Mouse (Mus musculus) forebrain, embryonic 16.5 days (tissue): ENCODE measurements around the gene Fam89a. TPM values are rescaled to one million over a fixed set of nuclear protein-coding genes. Genes with fewer than 3 reads are reported as not detected.
A peak's percentile ranks its signal among the peaks of the same experiment; 100 is the strongest.

Source experiments
- ATAC-seq: fragments of 200-750 bp; cut with Nextera tagmentation; 2 replicates; pipeline ENCODE4 v1.8.0; 2017; ENCODE audit warnings: mild to moderate bottlenecking, moderate library complexity
- H3K27ac ChIP-seq: fragments of 300-500 bp; sonication (generic); 2 replicates; pipeline ENCODE4 v1.5.1; 2014; ENCODE audit warnings: low read length, control low read depth
- H3K27me3 ChIP-seq: fragments of 300-500 bp; sonication (generic); replicated peaks from 2 replicates; pipeline ENCODE4 v1.6.1; 2014; ENCODE audit warnings: low read length; ENCODE audit not compliant: control insufficient read depth, insufficient read depth
- H3K36me3 ChIP-seq: fragments of 300-500 bp; sonication (generic); 2 replicates; pipeline ENCODE4 v1.6.1; 2014; ENCODE audit not compliant: control insufficient read depth, insufficient read depth
- H3K4me1 ChIP-seq: fragments of 300-500 bp; sonication (generic); replicated peaks from 2 replicates; pipeline ENCODE4 v1.6.1; 2014; ENCODE audit warnings: low read length; ENCODE audit not compliant: control insufficient read depth, insufficient read depth
- H3K4me2 ChIP-seq: fragments of 300-500 bp; sonication (generic); 2 replicates; pipeline ENCODE4 v1.6.1; 2014; ENCODE audit warnings: mild to moderate bottlenecking, low read length, control low read depth
- H3K4me3 ChIP-seq: fragments of 300-500 bp; sonication (generic); replicated peaks from 2 replicates; pipeline ENCODE4 v1.5.1; 2014; ENCODE audit warnings: mild to moderate bottlenecking, low read length, control low read depth
- H3K9ac ChIP-seq: fragments of 300-500 bp; sonication (generic); replicated peaks from 2 replicates; pipeline ENCODE4 v1.6.1; 2014; ENCODE audit warnings: low read depth, low read length, control low read depth
- H3K9me3 ChIP-seq: fragments of 300-500 bp; sonication (generic); 2 replicates; pipeline ENCODE4 v1.6.1; 2016; ENCODE audit warnings: low read length; ENCODE audit not compliant: control insufficient read depth
- WGBS: fragments of 180-500 bp; shearing (Covaris S2); extraction: QIAGEN DNeasy Blood & Tissue Kit; methylation state at CpG from one replicate; pipeline ENCODE4 v1.1.7; 2014; 5-methylcytosine and 5-hydroxymethylcytosine counted together
- polyA plus RNA-seq: library from polyadenylated mRNA; unstranded; fragments of >200 nt; fragmentation: Nextera tagmentation; extraction: Ambion mirVana; gene quantifications from 2 replicates; pipeline ENCODE4 v1.2.1, GENCODE M21; 2015

Gene Fam89a
- polyA plus RNA-seq = 0.25 TPM in 1 of 2 replicates, not detected in the other

DNA sequence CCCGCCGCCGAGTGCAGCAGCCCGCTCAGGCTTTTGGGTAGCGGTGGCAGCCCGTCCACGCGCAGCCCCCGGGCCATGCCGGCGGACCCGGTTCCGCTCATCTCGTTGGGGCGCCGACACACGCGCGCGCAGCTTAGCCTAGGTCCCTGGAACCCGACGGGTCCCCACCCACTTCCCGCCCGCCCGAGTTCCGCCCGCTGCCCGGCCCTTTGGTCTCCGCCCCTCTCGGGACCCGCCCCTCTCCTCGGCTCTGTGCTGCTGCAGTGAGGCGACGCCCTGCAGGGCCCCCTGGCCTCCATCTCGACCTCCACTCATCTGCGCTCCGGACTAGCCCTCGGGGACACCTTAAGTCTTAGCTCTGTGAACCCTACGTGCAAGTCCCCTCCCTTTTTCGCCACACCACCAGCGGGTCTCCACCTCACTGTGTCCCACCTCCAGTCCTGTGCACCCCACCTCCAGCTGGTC is at the start of gene Fam89a:
TSS of gene Fam89a (minus strand) at position 124 of the 465 bp plus-strand sequence.
- no peak within 1 kb of the TSS for H3K27ac ChIP-seq
- no peaks in the 10 kb centered on the region for H3K9me3 ChIP-seq
- peak within 1 kb of the TSS; percentile 50 for H3K9ac ChIP-seq
- H3K27me3 ChIP-seq = peaks cover 51% of the 10 kb centered on the region
- WGBS = under 1% methylated on average over 39 of the region's 41 CpGs
- H3K36me3 ChIP-seq = no peaks in the 10 kb centered on the region
- peaks cover 11% of the 10 kb centered on the region for H3K4me1 ChIP-seq
- H3K4me3 ChIP-seq = peak within 1 kb of the TSS; percentile 50
- peak within 1 kb of the TSS; percentile 72 for H3K4me2 ChIP-seq
- no peak for ATAC-seq

DNA sequence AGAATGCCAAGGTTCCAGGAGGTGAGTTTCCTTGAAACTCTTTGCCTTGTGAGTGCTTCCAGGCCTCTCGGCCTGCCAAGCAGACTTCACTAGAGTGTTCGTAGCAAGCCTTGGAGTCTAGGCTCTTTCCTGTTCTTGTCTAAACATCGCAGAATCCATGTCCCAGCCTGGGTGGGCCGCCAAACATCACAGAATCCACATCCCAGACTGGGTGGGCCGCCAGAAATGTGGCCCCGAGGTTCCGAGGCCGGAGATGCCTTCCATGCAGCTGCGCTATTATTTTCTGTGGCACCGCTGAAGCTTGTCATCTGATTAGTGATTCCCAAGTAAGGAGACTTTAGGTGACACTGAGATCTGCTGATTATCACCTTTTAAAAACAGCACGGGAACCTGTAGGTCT is 48.9 kb upstream of the Fam89a start:
- Histone ChIP-seq H3K9me3 (no peaks in the 10 kb centered on the region), H3K4me2 (no peak overlapping the region), H3K36me3 (no peaks in the 10 kb centered on the region), H3K4me3 (no peak overlapping the region), H3K4me1 (peaks cover 28% of the 10 kb centered on the region), H3K9ac (no peak overlapping the region), H3K27ac (no peak overlapping the region), H3K27me3 (peaks cover 6% of the 10 kb centered on the region; the same call in 1 of the 2 replicates)
- 48% methylated on average over 11 of the region's 11 CpGs for whole genome bisulfite sequencing
- ATAC-seq = no peak

DNA sequence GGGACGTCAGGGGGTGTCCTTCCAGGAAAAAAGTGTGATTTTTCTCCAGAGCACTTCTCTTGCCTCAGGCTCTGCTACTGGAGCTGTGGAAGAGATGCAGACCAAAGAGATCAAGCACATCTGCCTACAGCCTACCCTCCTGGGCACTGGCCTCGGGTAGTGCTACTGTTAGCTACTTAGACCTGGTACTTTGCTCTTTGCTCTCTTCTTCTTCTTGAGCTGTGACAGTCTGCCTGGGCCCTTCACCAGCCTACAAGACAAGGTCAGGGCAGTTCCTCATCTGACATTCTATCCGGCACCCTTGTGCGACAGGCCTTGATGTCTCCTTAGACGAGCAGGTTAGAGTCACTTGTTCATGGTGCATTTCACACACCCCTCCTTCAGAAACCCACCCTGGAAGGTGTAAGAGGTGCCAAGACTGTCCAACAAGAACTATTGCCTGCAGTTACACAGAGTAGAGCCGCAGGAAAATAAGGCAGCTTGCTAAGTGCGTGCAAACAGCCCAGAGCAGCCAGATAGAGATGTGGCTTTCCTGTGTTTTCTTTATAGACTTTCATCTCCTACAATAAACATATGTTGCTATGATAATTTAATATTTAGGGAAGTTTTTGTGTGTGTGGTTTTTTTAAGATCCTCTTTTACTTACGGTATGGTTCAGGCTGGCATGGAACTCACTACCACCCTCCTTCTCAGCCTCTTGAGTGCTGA is 44.3 kb upstream of the Fam89a start:
- Histone ChIP-seq H3K9me3 (no peaks in the 10 kb centered on the region), H3K4me1 (peaks cover 47% of the 10 kb centered on the region), H3K4me2 (peak overlapping the region; percentile 81), H3K36me3 (no peaks in the 10 kb centered on the region), H3K27me3 (peaks cover 8% of the 10 kb centered on the region; the same call in 1 of the 2 replicates), H3K4me3 (peak overlapping the region; percentile 73), H3K9ac (peak overlapping the region; percentile 89; the same call in 1 of the 2 replicates), H3K27ac (no peak overlapping the region)
- WGBS = 71% methylated on average over 8 of the region's 8 CpGs
- no peak for ATAC-seq

DNA sequence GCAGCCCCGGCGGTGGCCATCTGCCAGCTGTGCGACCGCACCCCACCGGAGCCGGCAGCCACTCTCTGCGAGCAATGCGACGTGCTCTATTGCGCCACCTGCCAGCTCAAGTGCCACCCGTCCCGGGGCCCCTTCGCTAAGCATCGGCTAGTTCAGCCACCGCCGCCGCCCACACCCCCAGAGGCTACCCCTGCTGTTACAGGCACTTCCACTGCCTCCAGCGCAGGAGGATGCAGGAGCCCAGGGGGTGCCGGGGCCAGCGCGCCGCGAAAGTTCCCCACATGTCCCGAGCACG is 42.8 kb upstream of the Fam89a start:
- peak overlapping the region; percentile 81 for H3K4me2 ChIP-seq
- peak overlapping the region; percentile 95 for H3K27ac ChIP-seq
- H3K4me1 ChIP-seq = peaks cover 47% of the 10 kb centered on the region
- no peaks in the 10 kb centered on the region for H3K9me3 ChIP-seq
- H3K36me3 ChIP-seq = no peaks in the 10 kb centered on the region
- H3K9ac ChIP-seq = peak overlapping the region; percentile 89
- WGBS = under 1% methylated on average over 25 of the region's 25 CpGs
- peak overlapping the region; percentile 73 for H3K4me3 ChIP-seq
- peak; percentile 37 for ATAC-seq
- peaks cover 8% of the 10 kb centered on the region; the same call in 1 of the 2 replicates for H3K27me3 ChIP-seq

DNA sequence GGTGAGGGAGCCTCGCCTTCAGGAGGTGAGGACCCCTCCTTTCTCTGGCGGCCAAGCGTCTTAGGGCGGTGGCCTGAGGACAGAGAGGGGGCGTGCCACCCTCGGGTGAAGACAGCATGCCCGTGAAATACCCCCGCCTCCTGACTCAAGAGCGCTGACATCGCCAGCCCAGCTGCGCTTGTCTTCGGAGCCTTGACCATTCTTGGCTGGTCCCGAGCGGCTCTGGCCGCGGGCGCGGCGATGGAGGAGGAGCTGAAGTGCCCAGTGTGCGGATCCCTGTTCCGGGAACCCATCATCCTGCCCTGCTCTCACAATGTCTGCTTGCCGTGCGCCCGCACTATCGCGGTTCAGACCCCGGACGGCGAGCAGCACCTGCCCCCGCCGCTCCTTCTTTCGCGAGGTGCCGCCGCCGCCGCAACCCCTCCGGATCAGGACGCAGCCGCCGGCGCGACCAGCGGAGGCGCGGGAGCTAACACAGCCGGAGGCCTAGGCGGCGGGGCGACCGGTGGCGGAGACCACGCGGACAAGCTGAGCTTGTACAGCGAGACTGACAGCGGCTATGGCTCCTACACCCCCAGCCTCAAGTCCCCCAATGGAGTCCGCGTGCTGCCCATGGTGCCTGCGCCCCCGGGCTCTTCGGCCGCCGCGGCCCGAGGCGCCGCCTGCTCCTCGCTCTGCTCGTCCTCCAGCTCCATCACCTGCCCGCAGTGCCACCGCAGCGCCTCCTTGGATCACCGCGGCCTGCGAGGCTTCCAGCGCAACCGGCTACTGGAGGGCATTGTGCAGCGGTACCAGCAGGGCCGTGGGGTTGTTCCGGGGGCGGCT is 42.2 kb upstream of the Fam89a start:
- peaks cover 44% of the 10 kb centered on the region for H3K4me1 ChIP-seq
- H3K9ac ChIP-seq = peak overlapping the region; percentile 89
- H3K4me2 ChIP-seq = peak overlapping the region; percentile 81
- H3K4me3 ChIP-seq = peak overlapping the region; percentile 73
- peaks cover 8% of the 10 kb centered on the region; the same call in 1 of the 2 replicates for H3K27me3 ChIP-seq
- 0 out of 2 replicates have a peak, but pooled peaks have one; percentile 4 for ATAC-seq
- no peaks in the 10 kb centered on the region for H3K9me3 ChIP-seq
- WGBS = under 1% methylated on average over 77 of the region's 81 CpGs
- H3K27ac ChIP-seq = peak overlapping the region; percentile 95
- no peaks in the 10 kb centered on the region for H3K36me3 ChIP-seq

DNA sequence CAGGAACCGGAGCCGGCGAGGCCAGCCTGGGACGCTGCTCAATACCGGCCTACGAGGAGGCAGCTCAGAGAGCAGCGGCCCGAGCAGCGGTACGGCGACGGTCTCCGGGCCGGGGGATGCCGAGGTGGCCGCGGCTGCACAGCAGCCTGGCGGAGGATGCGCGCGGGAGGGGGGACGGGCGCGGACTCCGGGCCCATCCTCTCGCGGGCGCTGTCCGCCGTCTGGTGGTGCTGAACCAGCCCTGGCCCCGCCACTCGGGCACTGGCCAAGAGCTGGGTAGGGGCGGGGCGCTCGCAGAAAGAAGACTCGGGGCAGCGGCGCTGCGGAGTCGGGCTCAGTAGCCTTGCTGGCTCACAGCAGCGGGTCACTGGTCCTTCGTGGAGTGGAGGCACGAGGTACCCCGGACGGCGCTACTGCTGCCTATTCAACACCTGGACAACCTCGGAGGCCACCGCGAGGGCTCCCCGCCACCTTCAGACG is 41.6 kb upstream of the Fam89a start:
- no peaks in the 10 kb centered on the region for H3K9me3 ChIP-seq
- peaks cover 44% of the 10 kb centered on the region for H3K4me1 ChIP-seq
- no peaks in the 10 kb centered on the region for H3K36me3 ChIP-seq
- H3K27ac ChIP-seq = peak overlapping the region; percentile 95
- ATAC-seq = peak; percentile 60
- peak overlapping the region; percentile 89 for H3K9ac ChIP-seq
- peak overlapping the region; percentile 81 for H3K4me2 ChIP-seq
- H3K27me3 ChIP-seq = 0 out of 2 replicates have a peak, but pooled peaks cover 8% of the 10 kb centered on the region
- under 1% methylated on average over 48 of the region's 51 CpGs for WGBS
- peak overlapping the region; percentile 73 for H3K4me3 ChIP-seq

DNA sequence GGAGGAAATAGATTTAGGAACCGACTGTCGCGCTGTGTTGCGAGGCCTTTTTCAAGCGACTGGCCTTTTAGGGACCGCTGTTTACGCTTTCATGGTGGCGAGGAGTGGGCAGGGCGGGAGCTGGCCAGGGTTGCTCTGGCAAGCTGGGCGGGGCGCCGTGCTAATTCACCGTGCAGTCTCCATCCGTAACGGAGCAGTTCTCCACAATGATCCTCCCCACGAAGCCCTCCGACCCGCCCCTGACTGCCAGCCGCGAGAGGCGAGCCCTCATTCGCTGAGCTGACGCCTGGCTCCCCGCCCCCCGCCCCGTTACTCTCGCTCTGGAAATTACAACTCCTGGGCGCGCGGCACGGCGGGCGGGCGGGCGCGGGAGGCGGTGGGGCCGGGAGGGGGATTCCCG is 41.1 kb upstream of the Fam89a start, which contains the start of gene Trim67:
TSS of gene Trim67 (plus strand) at position 385 of the 400 bp plus-strand sequence.
- H3K9me3 ChIP-seq = no peaks in the 10 kb centered on the region
- H3K4me1 ChIP-seq = peaks cover 41% of the 10 kb centered on the region
- 0 out of 2 replicates have a peak, but pooled peaks cover 8% of the 10 kb centered on the region for H3K27me3 ChIP-seq
- H3K36me3 ChIP-seq = no peaks in the 10 kb centered on the region
- H3K9ac ChIP-seq = peak within 1 kb of the TSS; percentile 89
- peak within 1 kb of the TSS; percentile 73 for H3K4me3 ChIP-seq
- peak within 1 kb of the TSS; percentile 95 for H3K27ac ChIP-seq
- ATAC-seq = peak; percentile 92
- WGBS = under 1% methylated on average over 37 of the region's 39 CpGs
- peak within 1 kb of the TSS; percentile 81 for H3K4me2 ChIP-seq

DNA sequence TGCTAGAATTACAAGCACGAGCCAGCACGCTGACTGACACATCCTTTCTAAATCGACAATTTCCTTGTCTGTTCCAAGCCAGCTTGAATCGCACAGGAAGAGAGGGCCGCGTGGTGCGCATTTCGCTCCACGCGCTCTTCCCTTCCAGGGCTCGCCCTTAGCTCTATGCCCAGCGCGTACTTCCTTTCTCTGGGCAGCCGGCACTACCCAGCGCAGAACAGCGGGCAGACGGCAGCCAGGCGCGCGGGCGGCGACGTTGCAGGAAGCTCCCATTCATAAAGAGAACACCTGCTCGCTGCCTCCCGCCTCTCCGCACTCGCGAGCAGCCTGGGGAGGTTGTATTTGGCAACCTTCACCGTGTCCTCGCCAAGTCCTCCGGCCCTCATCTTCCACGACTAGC is 40.6 kb upstream of the Fam89a start:
- peak overlapping the region; percentile 81 for H3K4me2 ChIP-seq
- peak overlapping the region; percentile 95 for H3K27ac ChIP-seq
- no peaks in the 10 kb centered on the region for H3K36me3 ChIP-seq
- ATAC-seq = peak; percentile 64
- H3K4me3 ChIP-seq = peak overlapping the region; percentile 73
- H3K27me3 ChIP-seq = 0 out of 2 replicates have a peak, but pooled peaks cover 8% of the 10 kb centered on the region
- H3K9me3 ChIP-seq = no peaks in the 10 kb centered on the region
- WGBS = under 1% methylated on average over 32 of the region's 32 CpGs
- peak overlapping the region; percentile 89 for H3K9ac ChIP-seq
- H3K4me1 ChIP-seq = peaks cover 36% of the 10 kb centered on the region

DNA sequence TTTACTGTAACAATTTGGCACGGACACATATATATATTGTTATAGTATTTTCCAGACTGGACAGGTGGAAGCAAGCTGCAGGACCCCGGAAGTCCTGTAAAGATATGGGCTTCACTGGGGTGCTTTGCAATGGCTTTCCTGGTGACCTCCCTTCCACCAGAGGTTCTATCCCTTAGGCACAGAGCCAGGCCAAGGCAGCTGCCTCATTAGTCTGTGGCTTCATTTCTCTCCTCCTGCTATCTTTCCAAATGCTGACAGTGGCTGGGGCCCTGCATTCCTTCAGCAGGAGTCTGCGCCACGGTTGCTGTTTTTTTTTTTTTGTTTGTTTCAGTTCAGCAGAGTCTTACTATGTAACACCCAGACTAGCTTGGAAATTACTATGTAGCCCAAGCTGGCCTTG is 40.1 kb upstream of the Fam89a start:
- Histone ChIP-seq H3K4me3 (peak overlapping the region; percentile 73), H3K27ac (peak overlapping the region; percentile 95), H3K4me1 (peaks cover 32% of the 10 kb centered on the region), H3K9ac (peak overlapping the region; percentile 89), H3K9me3 (no peaks in the 10 kb centered on the region), H3K4me2 (peak overlapping the region; percentile 81), H3K36me3 (no peaks in the 10 kb centered on the region), H3K27me3 (0 out of 2 replicates have a peak, but pooled peaks cover 8% of the 10 kb centered on the region)
- ATAC-seq = no peak
- WGBS = 43% methylated on average over 4 of the region's 4 CpGs
